Mouse (Mus musculus): Measurements from ENCODE around the gene Rgn. TPM values are rescaled to one million over a fixed set of nuclear protein-coding genes. Genes with fewer than 3 reads are reported as not detected.

Rgn gene
- polyA plus RNA-seq (2016; fragmentation: Nextera tagmentation; extraction: Ambion mirVana): 0.32 and 0.35 TPM in 2 replicates

GRCm38 (mm10) chrX:20549532-20549931, at the start of gene Rgn:
Rgn (plus strand) TSS chrX:20549787.
- Histone ChIP-seq H3K9me3 (replicated peaks) (no peaks in the 10 kb centered on the region), H3K27ac (replicated peaks) (no peak within 1 kb of the TSS), H3K27me3 (ENCODE audit: low read depth, poor library complexity, severe bottlenecking) (no peaks in the 10 kb centered on the region), H3K4me1 (peaks cover 6% of the 10 kb centered on the region; the same call in 1 of the 2 replicates), H3K4me3 (peak within 1 kb of the TSS; percentile 47; the same call in 1 of the 2 replicates), H3K36me3 (no peaks in the 10 kb centered on the region)
- no peak for DNase-seq (ENCODE audit: low spot score)
- WGBS: 78% methylated on average over 3 of the region's 3 CpGs

GRCm38 (mm10) chrX:20520290-20520939, 29.2 kb upstream of the Rgn start:
- Histone ChIP-seq H3K4me3 (no peak overlapping the region), H3K4me1 (no peaks in the 10 kb centered on the region), H3K36me3 (peaks cover 19% of the 10 kb centered on the region), H3K27ac (replicated peaks) (no peak overlapping the region), H3K27me3 (ENCODE audit: low read depth, poor library complexity, severe bottlenecking) (no peaks in the 10 kb centered on the region), H3K9me3 (replicated peaks) (no peaks in the 10 kb centered on the region)
- WGBS: 85% methylated on average over 7 of the region's 7 CpGs
- no peak for DNase-seq (ENCODE audit: low spot score)

DNA sequence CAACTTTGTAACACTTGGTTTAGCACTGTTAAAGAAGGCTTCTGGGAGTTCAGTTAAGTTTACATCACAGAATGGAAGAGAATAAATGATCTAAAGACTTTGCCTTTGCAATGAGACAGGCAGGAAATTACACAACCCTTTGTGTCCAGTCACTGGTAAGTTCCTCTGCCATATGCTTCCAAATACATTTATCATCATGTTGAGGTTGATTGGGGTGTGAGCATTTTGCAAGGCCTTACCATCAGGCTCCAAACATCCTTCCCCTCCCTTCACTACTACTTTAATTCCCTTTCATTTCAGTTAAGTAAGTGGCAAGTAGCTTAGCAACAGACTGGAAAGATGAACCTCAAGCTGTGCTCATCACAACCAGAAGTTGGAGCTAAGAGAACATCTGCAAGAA, 28.0 kb upstream of the Rgn start:
- H3K4me3 ChIP-seq: no peak overlapping the region
- no peak overlapping the region for H3K27ac ChIP-seq (replicated peaks)
- no peaks in the 10 kb centered on the region for H3K27me3 ChIP-seq (ENCODE audit: low read depth, poor library complexity, severe bottlenecking)
- no peaks in the 10 kb centered on the region for H3K4me1 ChIP-seq
- H3K9me3 ChIP-seq (replicated peaks): no peaks in the 10 kb centered on the region
- peaks cover 10% of the 10 kb centered on the region for H3K36me3 ChIP-seq
- no peak for DNase-seq (ENCODE audit: low spot score)

DNA sequence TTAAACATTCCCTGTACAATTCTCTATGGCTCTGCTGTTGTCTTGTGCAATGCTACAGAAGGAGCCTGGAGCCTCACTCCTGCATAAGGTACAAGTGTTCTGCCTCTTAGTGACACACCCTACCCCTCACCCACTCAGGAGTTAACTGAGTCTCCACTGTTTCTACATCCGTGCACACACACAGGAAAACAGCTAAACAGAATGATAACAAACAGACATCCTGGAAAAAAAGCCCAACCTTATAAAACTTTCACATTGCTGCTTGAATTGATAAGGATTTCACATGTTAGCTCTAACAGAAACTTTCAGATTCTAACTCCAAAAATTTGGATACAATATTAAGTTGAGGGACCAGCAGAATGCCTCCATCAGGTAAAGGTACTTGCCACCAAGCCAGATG, 17.0 kb upstream of the Rgn start:
- no peaks in the 10 kb centered on the region for H3K27me3 ChIP-seq (ENCODE audit: low read depth, poor library complexity, severe bottlenecking)
- H3K4me3 ChIP-seq: no peak overlapping the region
- no peak overlapping the region for H3K27ac ChIP-seq (replicated peaks)
- no peaks in the 10 kb centered on the region for H3K4me1 ChIP-seq
- WGBS: 74% methylated on average over 1 of the region's 1 CpGs
- no peaks in the 10 kb centered on the region for H3K9me3 ChIP-seq (replicated peaks)
- DNase-seq (ENCODE audit: low spot score): no peak
- no peaks in the 10 kb centered on the region for H3K36me3 ChIP-seq

- Histone ChIP-seq H3K9me3 (replicated peaks) (no peaks in the 10 kb centered on the region), H3K36me3 (no peaks in the 10 kb centered on the region), H3K4me3 (no peak overlapping the region), H3K27me3 (ENCODE audit: low read depth, poor library complexity, severe bottlenecking) (no peaks in the 10 kb centered on the region), H3K27ac (replicated peaks) (no peak overlapping the region), H3K4me1 (peaks cover 6% of the 10 kb centered on the region; the same call in 1 of the 2 replicates)
- no peak for DNase-seq (ENCODE audit: low spot score)
- WGBS: 92% methylated on average over 3 of the region's 3 CpGs
Measured at GRCm38 (mm10) chrX:20543867-20544266, 5.7 kb upstream of the Rgn start.

DNA sequence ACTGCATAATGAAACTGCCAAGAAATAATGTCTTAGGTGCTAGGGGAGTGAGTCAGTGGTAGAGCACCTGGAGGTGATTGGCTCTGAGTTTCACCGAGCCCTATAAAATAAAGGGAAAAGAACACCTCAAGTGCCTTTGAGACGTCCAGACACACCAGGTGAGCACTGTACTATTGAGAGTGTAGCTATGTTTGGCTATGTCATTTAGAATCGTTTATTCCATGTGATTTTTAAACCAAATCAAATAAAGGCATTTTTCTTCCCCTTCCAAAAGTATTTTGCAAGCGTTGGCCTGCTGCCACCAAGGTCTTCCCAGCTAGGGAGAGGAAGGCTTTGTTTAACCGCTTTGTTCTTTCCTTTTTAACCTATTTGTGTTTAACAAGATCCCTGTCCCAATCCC, 2.0 kb upstream of the Rgn start:
- Histone ChIP-seq H3K9me3 (replicated peaks) (no peaks in the 10 kb centered on the region), H3K4me1 (peaks cover 6% of the 10 kb centered on the region; the same call in 1 of the 2 replicates), H3K36me3 (no peaks in the 10 kb centered on the region), H3K4me3 (no peak overlapping the region; the same call in 1 of the 2 replicates), H3K27ac (replicated peaks) (peak overlapping the region; percentile 71; the same call in 1 of the 2 replicates), H3K27me3 (ENCODE audit: low read depth, poor library complexity, severe bottlenecking) (no peaks in the 10 kb centered on the region)
- WGBS: 60% methylated on average over 5 of the region's 5 CpGs
- DNase-seq (ENCODE audit: low spot score): no peak

DNA sequence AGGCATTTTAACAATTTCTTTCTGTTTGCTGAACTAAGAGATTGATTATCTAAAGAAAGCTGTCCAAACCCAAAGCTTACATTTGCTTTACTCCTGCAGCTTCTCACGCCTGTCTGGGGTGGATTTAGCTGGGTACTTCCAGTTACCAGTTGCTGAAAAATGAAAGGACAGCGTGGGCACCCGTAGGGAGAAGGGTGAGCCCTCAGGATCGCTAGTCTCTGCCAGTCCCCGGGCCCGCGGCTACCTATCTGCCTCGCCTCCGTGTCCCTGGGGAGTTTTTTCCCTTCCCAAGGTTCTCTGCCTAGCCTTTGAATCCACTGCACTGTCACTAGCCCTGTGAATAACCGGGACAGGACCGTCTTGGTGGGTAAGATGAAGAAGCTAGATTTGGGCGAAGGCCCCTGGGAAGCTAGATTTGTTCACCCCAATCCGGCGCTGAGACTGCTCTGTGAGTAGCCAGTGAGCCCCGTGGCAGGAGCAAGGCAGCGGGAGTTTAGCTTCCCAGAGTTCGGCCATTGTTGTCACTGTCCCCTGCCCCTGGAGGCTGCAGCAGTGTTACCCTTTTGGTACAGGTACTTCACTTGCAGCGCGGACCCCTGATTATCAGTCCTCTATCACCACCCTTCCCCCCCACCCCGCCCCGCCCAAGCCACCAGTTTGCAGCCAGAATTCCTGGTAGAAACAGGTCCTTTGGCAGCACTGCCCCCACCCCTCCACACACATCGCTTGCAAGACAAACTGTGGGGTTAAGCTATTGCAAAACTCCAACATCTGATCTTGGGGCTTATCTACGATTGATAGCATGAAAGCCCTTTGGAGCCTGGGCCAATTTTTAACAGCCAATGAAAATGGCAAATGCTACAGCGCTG, 1.3 kb upstream of the Rgn start:
- peak overlapping the region; percentile 47 for H3K4me3 ChIP-seq
- H3K4me1 ChIP-seq: peaks cover 6% of the 10 kb centered on the region; the same call in 1 of the 2 replicates
- H3K9me3 ChIP-seq (replicated peaks): no peaks in the 10 kb centered on the region
- peak; percentile 16 for DNase-seq (ENCODE audit: low spot score)
- 18% methylated on average over 24 of the region's 24 CpGs for WGBS
- H3K36me3 ChIP-seq: no peaks in the 10 kb centered on the region
- no peaks in the 10 kb centered on the region for H3K27me3 ChIP-seq (ENCODE audit: low read depth, poor library complexity, severe bottlenecking)
- H3K27ac ChIP-seq (replicated peaks): peak overlapping the region; percentile 71

- no peaks in the 10 kb centered on the region for H3K9me3 ChIP-seq (replicated peaks)
- H3K27me3 ChIP-seq (ENCODE audit: low read depth, poor library complexity, severe bottlenecking): no peaks in the 10 kb centered on the region
- peaks cover 6% of the 10 kb centered on the region; the same call in 1 of the 2 replicates for H3K4me1 ChIP-seq
- H3K27ac ChIP-seq (replicated peaks): no peak overlapping the region
- DNase-seq (ENCODE audit: low spot score): no peak
- no peaks in the 10 kb centered on the region for H3K36me3 ChIP-seq
- 62% methylated on average over 1 of the region's 1 CpGs for WGBS
- no peak overlapping the region; the same call in 1 of the 2 replicates for H3K4me3 ChIP-seq
Measured at GRCm38 (mm10) chrX:20548880-20549440, 627 bp upstream of the Rgn start.

GRCm38 (mm10) chrX:20552199-20552598, 2.6 kb downstream of the Rgn start:
- H3K9me3 ChIP-seq (replicated peaks): no peaks in the 10 kb centered on the region
- DNase-seq (ENCODE audit: low spot score): no peak
- H3K27me3 ChIP-seq (ENCODE audit: low read depth, poor library complexity, severe bottlenecking): no peaks in the 10 kb centered on the region
- no peaks in the 10 kb centered on the region for H3K36me3 ChIP-seq
- peaks cover 6% of the 10 kb centered on the region; the same call in 1 of the 2 replicates for H3K4me1 ChIP-seq
- no peak overlapping the region for H3K27ac ChIP-seq (replicated peaks)
- no peak overlapping the region for H3K4me3 ChIP-seq
- whole genome bisulfite sequencing: 81% methylated on average over 2 of the region's 2 CpGs

GRCm38 (mm10) chrX:20561846-20562245, 12.3 kb downstream of the Rgn start:
- Histone ChIP-seq H3K9me3 (replicated peaks) (no peaks in the 10 kb centered on the region), H3K4me1 (no peaks in the 10 kb centered on the region), H3K27me3 (ENCODE audit: low read depth, poor library complexity, severe bottlenecking) (no peaks in the 10 kb centered on the region), H3K27ac (replicated peaks) (no peak overlapping the region), H3K4me3 (no peak overlapping the region), H3K36me3 (no peaks in the 10 kb centered on the region)
- DNase-seq (ENCODE audit: low spot score): no peak
- 34% methylated on average over 1 of the region's 1 CpGs for WGBS

- WGBS: 83% methylated on average over 4 of the region's 4 CpGs
- H3K9me3 ChIP-seq (replicated peaks): 0 out of 2 replicates have a peak, but pooled peaks cover 3% of the 10 kb centered on the region
- DNase-seq (ENCODE audit: low spot score): no peak
- no peaks in the 10 kb centered on the region for H3K36me3 ChIP-seq
- no peaks in the 10 kb centered on the region for H3K4me1 ChIP-seq
- no peak overlapping the region for H3K4me3 ChIP-seq
- no peak overlapping the region for H3K27ac ChIP-seq (replicated peaks)
- no peaks in the 10 kb centered on the region for H3K27me3 ChIP-seq (ENCODE audit: low read depth, poor library complexity, severe bottlenecking)
Measured at GRCm38 (mm10) chrX:20563941-20564340, 14.4 kb downstream of the Rgn start.

DNA sequence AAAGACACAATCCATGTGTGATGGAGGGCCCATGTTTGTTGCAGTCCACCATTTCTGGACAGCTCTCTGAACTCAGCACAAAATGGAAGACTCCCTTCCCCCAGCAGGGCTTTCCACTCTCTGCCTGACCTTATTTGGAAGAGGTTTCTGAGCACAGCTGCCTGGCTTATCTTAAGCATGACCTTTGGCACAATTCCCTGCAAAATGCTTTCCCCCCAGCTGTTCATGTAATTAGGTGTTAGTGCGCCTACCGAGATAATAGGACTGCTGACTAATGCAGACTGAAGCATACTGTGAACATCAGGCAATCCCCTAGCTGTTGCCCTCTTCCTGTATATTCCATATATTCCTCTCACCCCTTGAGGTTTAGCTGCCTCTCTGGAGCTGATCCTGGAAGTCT, 21.4 kb downstream of the Rgn start:
- Histone ChIP-seq H3K9me3 (replicated peaks) (peaks cover 3% of the 10 kb centered on the region; the same call in 1 of the 2 replicates), H3K27ac (replicated peaks) (no peak overlapping the region), H3K36me3 (no peaks in the 10 kb centered on the region), H3K27me3 (ENCODE audit: low read depth, poor library complexity, severe bottlenecking) (no peaks in the 10 kb centered on the region), H3K4me3 (no peak overlapping the region), H3K4me1 (no peaks in the 10 kb centered on the region)
- 61% methylated on average over 2 of the region's 2 CpGs for whole genome bisulfite sequencing
- DNase-seq (ENCODE audit: low spot score): no peak

Measured in midbrain, embryonic 10.5 days (tissue).